Mouse (Mus musculus) gastrocnemius, postnatal 10 days (tissue): ENCODE data around the gene Prox1. TPM values are rescaled to one million over a fixed set of nuclear protein-coding genes. Genes with fewer than 3 reads are reported as not detected.

Source experiments
- DNase-seq: peaks from one replicate; pipeline ENCODE4 v3.0.0; 2021; ENCODE audit warnings: mixed read lengths
- long read RNA-seq, 2 experiments: library from polyadenylated mRNA; stranded (forward); transcript quantifications; one replicate each; pipeline ENCODE4 v2.0.0; 2021
- total RNA-seq, 2 experiments: library from RNA; stranded (reverse); gene quantifications; 2 replicates each; pipeline ENCODE4 v1.2.3; 2021

Prox1 gene
- 10 to 100 TPM in 1 of 2 experiments, 1 to 10 TPM in 1; 7.3 to 10.1 TPM for total RNA-seq
- long read RNA-seq, experiment 1, partial matches to known transcripts: 1 of 2 reads
- long read RNA-seq, experiment 1, other reads (novel, unspliced or antisense): 1 of 2 reads
- long read RNA-seq, experiment 2, full-length matches to known transcripts: 1 of 3 reads
- long read RNA-seq, experiment 2, partial matches to known transcripts: 1 of 3 reads
- long read RNA-seq, experiment 2, other reads (novel, unspliced or antisense): 1 of 3 reads

DNA sequence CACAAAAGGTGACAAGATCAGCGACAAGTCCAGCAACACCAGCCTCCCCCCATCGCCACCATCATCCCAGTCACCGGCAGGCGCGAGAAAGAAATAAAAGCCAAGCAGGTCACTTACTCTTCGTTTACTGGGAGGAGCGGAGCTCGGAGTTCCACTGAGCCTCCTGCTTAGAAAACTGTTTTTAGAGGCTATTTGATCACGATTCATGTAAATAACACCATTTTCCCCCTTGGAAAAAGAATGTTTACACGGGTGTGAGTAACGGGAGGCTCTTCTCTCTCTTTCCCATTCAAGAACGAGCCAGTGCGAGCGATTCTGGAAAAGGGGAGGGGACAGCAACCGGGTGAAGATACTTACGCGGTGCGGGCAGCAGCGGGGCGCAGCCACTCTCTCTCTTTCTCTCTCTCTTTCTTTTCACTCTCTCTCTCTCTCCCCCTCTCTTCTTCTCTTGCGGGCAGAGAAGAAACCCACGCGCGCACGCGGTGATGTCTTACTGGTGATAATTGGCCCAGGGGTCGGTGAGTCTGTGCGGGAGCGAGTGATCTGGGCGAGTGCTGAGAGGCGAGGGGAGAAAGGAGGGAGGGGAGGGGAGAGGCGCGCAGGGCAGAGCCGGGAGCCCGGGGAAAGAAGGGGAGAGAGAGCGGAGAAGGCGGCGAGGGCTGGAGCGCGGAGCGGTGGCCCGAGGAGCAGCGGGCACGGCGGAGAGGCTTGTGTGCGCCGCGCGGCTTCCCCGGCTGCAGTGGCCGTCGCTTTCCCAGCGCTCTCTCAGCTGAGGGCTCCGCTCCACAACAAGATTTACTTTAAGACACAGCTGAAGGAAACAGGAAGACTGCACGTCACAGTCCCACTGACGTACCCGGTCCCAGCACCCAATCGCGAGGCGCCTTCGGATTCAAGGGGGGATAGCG, at the start of gene Prox1:
Prox1 (minus strand) TSS at position 804 of the 908 bp plus-strand sequence.
- DNase-seq: peak; percentile 56

DNA sequence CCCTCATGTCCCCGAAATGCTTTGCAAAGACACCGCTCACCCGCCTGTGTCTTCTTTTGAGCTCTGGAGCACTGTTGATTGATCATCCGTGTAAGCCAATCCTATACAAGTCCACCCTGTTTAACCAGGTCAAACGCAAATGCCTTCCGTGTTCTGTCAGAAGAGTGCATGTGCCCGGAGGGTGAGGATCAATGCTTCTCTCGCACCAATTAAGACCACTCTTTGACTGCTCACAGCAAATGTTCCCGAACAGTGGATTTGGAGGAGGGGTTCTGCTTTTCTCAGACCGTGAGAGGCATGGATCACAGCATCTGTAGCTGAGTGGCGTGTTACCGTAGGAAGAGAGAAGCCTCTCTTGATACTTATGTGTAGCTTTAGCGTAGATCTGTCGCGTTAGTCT, 46.1 kb upstream of the Prox1 start:
- DNase-seq: no peak

DNA sequence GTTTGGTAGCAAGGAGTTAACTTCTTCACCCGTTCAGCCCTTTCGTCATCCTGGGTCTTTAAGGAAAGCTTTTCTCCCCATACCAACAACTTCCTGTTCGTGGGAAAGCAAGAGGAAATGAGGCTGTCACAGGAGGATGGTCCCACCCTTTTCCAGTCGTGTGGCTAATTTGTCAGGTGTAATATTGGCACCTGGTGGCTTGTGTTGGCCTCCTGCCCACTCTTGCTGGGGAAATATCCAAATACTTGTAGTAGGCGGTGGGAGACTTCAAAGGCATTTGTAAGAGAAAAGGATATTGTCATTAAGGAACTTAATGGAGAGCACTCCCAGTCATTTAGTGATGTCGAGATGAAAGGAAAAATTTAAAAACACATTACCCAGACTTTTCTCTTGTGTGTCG, 44.1 kb upstream of the Prox1 start:
- DNase-seq: no peak

DNA sequence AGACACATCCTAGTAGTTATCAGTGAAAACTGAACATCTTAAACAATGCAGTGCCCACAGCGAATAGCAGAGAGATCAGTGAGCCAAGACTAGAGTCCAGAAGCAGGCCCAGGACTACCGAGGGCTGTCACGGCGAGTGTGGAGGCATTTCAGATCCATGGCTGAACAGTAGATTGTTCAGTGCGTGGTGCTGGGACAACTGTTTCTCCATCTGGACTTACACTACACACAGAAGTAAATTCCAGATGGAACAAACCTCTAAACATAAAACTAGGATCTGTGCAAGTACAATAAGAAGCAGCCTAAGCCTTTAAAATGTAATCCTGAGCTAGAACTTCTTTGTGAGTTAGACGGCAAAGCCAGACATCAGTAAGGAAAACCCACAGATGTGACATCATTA, 42.7 kb upstream of the Prox1 start:
- no peak for DNase-seq

DNA sequence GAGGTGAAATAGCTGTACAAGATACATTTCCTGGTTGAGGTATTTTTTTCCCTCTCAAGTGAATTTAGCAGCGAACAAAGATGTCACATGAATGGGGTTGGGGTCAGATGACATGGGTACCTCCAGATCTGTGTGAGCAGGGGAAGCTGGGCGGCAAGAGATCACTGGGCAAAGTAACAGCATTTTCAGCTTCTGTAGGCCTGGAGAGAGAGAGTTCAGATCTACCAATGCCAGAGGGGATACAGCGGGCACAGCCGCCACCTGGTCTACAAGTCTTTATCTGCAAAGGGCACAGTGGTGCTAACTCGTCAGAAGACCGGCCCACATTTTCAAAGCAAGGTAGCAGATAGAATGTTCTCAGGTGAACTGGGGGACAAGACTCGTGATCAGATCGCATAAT, 36.7 kb upstream of the Prox1 start:
- no peak for DNase-seq

DNA sequence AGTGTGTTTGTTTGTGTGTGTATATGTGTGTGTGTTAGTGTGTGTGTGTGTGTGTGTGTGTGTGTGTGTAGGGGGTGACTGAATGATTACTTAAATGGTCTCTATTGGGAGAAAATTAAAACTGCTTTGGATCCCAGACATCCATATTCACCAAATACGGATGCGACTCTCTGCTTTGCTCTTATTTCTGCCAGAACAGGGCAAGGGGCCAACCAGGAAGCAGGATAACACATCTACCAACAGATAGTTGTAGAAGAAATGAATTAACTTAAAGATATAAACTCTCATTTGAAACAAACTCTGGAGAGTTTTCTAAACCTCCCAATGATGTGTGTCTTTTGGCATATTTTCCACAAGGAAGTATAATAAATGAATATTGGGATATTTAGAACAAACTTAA, 35.2 kb upstream of the Prox1 start:
- no peak for DNase-seq

DNA sequence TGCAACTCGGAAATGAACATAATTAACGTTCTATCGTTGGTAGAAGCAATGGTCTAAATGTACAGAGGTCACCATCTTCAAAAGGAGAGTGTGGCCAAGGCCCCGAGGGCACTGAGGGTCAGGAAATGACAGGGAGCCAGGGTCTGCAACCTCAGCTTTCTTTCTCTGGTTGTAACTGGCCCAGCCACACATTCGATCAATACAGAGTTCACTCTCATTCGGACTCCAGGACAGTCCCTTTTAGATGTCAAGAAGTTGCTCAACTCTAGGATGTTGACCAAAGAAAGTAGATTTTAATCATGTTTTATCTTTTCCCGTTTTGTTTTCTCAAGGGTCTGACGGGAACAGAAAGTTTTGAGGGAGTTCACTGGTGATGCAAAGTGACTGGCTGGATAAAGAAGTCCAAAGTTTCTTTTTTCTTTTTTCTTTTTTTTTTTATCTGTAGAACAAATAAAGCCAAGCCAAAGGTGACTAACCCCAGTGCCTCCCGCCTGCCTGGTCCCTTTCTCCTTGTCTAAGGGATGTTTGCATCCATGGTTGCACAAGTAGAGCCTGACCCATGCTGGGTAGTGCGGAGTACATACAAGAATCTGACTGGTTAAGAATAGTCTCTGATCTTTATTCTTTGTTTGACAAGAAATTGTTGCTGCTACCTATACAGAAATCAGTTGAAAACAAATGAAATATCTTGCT, 34.0 kb upstream of the Prox1 start:
- DNase-seq: no peak

DNA sequence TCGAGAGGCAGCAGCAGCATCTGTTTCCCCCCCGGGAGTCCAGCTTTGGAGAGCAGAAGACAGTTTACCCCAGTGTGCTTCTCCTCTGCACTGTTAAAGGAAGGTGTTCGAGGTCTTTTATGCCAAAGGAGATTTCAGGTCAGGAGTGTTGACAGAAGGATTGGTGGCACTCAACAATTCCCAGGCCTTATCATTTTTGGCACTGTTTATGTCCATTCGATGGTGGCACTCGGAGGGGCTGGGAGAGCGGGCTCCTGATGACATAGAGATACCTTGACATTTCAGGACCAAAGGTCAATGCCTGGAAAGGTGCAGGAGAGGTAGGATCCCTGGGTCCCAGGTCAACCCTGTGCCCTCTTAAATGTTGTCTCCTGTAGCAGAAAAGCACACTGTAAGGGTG, 31.2 kb upstream of the Prox1 start:
- DNase-seq: no peak

DNA sequence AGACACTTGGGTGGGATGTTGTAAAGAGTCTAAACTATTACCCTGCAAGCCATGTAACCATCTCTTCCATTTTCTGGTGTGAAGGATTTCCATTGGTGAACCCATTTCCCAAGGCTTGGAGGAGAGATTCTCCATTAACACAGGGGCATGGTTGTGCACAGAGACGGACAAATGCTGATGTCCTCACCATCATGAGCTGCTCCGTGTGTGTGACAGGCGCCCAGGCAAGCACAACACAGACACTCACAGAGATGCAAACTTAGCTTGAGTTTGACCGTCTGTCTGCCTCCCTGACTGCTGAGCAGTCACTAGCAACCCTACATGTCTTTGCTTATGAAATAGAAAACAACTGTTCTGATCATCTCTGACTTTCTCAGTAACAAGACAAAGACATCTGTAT, 30.5 kb upstream of the Prox1 start:
- no peak for DNase-seq

DNA sequence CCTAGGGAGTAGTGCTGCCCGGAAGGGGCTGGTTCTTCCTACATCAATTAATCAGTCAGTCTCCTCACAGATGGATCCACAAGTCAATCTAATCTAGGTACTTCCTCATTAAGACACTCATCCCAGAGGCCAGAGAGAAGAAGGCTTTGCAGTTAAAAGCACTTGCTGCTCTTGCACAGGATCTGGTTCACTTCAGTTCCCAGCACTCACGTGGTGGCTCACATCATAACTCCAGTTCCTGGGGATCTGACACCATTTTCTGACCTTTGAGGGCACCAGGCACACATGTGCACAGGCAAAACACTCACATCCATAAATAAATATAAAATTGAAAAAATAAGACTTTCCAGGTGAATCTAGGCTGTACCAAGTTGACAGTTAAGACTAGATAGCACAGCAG, 27.7 kb upstream of the Prox1 start:
- DNase-seq: no peak

DNA sequence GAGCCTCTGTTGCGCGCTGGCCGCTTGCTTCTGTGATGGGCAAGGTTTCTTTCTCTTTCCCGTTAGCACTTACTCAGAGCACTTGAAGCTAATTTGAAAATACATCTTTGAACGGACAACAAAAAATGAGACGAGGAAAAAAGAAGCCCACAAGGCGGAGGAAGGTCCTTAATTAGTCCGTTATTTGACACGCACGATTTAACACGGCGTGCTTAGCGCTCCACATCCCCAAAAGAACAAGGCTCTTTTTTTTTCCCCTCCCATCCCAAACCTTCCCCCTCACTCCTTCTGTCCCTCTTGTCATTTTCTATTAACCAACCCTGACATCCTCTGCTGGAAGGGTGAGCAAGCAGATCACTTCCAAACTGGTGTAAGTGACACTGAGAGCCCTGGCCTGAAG, 21.5 kb upstream of the Prox1 start:
- DNase-seq: no peak

DNA sequence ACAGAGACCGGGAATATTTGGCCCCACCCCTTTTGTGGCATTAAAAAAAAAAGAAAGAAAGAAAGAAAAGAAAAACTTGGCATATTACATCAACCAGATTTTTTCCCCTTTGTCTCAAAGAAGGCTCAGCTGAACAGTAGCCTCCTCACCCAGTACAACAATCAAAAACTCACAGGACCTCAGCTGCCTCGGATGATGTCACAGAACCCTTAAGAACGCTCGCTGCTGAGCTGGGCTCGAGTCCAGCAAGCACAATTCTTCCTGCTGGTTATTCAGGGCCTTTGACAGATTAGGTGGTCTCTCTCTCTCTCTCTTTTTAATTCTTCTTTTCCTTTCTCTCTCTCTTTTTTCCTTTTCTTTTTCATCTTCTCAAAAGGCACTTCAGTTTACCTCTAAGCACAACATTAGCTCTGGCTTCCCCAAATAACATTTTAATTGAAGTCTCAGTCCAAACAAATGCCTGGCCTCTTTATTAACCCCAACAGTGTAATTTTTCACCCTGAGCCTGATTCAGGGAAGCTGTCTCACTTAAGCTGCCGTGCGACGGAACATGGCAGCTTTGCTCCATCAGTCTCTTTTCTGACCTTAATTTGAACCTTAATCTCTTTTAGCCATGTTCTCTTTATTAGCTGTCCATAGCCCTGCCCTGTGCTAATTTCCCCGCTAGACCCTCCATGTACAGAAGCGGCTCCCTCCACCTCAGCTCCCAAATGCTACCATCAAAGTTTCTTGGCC, 19.9 kb upstream of the Prox1 start:
- DNase-seq: no peak

DNA sequence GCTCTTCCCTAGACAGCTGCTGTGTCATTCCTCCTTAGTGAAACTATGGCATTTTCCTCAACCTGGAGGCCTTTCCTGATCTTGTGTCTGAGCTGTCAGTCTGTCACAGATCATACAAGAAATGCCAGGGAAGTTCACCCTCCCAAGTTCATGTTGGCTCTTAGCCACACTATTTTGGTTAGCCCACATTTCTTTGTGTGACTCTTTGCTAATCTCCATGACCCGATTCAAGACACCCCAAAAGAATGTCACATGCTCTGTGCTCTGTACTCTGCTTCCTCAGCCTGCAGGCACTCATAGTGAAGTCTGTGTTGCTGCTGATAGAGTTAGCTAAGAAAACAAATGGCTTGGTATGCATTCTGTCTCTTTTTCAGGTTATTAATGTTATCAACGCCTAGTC, 18.6 kb upstream of the Prox1 start:
- no peak for DNase-seq

DNA sequence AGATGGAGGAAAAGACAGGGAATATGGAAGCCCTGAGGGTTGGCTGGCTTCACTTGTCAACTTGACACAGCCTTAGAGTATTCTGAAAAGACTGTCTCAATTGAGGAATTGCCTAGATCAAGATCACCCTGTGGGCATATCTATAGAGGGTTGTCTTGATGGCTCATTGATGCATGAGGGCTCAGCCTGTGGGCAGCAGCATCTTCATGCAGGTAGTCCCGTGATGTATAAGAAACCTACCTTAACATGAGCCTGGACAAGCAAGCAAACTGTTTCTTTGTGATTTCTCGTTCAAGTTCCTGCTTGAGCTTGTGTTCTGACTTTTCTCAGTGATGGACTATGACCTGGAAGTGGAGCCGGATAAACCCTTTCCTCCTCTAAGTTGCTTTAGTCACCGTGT, 15.8 kb upstream of the Prox1 start:
- no peak for DNase-seq

DNA sequence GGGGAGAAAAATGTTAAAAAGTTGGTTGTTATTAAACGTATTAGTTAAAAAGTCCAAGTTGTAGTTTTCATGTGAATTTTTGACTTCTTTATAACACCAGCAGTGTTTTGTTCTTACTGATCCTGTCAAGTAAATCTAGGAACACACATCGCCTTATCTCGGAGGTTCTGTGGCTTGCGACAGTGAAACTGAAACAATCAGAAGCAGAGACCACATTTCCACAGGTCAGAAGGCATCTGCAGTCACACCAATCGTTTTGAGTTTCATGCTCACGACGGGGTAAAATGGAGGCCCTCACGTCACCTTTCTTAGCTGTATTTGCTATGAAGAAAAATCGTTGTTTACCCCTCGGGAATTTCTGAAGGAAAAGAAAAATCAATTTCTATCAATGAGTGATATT, 14.8 kb upstream of the Prox1 start:
- DNase-seq: no peak

DNA sequence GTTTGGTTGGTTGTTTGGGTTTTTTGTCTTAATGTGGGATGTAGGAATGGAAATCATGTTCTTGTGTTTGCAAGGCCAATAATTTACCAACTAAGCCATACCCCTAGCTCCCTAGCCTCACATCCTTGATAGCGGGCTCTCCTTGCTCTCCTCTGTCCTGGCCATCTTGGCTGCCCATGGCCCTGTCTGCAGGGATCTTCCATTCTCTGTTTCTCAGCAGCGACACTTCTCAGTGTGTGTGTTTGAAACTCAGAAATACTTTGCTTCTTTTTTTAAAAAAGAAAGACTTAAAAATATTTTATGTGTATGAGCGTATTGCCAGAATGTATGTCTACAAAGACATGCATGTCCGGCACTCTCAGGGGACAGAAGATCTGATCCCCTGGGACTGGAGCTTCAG, 13.1 kb upstream of the Prox1 start:
- DNase-seq: no peak

DNA sequence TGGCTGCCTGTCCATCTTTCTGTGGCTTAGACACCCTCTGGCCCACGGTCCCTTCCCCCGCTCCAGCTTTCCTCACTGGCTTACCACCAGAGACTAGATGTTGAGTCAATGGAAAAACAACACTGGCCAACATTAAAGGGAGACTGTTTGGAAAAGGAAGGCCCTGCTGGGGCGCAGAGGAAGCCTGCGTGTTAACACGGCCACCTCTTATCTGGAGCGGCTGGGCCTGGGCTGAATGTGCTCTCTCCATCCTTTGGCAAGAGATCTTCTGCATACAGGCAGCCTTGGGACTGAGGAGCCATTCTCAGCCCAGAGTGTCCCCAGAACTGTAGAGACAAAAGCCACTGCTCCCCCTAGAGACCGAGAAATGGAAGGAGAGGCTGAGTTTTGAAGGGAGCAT, 11.3 kb upstream of the Prox1 start:
- DNase-seq: no peak

DNA sequence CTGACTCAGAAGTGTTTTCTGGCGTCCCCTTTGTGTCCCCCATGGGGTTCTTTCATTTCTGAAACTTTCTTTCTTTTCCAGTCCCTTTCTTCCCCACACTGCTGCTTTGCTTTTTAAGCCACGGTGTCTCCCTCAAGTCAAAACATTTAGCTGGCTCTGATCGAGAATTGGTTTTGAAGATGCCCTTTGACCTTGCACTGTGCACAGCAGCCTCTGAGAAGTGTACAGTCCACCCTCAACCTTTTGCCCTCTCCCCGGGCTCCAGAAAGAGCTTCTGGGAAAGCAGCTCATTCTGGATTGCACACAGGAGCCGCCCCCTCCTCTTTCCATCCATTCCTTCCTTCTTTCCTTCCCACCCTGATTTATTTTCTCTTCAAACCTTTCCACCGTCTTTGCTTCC, 10.3 kb upstream of the Prox1 start:
- no peak for DNase-seq

DNA sequence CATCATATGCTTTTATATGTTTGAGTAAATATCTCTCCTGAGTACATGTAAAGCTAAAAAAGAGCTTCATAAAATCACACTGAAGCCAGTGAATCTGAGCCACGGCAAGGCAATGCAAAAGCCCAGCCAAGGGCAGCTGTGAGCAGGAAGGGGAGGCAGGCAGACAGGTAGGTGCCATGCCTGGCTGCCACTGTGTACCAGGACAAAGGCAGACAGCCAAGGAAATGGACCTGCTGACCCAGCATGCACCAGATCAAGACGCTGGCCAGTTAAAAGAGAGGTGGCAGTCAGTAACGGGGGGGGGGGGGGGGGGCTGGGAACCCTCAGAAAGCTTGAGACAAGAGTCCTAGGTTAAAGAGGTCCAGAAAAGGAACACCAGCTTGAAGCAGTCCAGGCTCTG, 6.4 kb upstream of the Prox1 start:
- no peak for DNase-seq

DNA sequence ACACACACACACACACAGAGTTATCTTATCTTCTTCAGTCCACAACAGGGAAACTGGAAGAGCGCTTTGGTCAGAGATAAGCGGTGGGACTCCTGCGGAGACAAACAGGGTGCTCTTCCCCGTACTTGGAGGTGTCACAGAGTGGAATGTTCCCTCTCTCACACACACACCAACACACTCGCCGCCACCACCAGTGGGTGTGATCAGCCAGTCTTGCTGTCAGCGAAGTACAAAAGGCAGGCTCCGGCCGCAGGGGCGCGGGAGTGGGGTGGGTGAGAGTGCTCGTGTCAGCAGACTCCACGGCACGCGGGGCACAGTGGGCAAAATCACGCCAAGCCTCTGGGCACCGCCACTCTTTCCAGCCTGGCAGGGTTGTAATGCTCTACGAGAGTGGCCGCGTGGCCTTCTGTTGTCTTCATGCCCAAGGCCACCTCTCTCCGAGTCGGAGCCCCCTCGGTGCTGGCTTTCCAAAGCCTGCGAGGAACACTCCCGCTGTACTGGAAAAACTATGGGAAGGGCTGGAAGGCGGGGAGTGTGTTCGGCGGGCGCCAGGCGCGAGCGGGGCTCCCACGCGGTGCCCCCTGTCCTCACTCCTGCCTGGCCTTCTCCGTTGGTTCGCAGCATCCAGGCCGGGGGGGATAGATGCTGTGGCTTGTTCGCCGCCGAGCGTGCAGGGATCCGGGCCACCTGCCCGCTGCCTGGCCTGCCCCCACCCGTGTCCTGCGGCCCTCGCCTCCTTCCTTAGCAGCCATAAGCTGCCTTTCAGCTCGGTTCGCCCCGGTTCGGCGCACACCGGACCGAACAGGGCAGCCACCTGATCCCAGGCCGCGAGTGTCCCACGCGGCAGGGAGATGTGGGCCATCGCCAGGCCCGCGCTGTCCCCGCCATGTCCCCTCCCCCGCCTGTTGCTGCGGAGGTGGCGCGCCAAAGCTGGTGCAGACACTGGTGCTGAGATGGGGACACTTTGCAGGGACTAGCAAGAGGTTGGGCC, 4.5 kb upstream of the Prox1 start:
- DNase-seq: no peak

DNA sequence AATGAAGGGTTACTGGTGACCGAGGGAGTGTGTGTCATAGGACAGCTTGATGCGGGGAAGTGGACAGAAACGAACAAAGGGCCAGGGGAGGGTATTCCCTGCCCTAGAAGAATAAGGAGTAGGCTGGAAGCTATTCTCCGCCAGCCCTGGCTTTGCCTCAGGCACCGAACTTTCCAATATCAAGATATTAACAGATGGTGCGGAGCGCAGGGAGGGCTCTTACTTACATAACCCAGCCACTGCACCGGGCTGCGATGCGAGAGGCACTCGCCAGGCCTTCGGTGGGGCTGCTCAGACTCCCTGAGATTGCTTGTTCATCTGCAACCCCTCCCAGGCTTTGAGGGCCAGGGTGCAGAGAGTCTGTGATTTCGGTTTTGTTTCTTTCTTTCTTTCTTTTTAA, 3.7 kb upstream of the Prox1 start:
- no peak for DNase-seq
